Comparison of ENCODE assay signal across 8 mouse cellular contexts in genomic region chr12:40016648-40017460, GRCm38 (mm10). TPM values are rescaled to one million over a fixed set of nuclear protein-coding genes. Genes with fewer than 3 reads are reported as not detected.
A peak's percentile ranks its signal among the peaks of the same experiment; 100 is the strongest.
DNase-seq lines count a peak whose midpoint lies in the region; ATAC-seq and TF ChIP-seq lines count a peak whose summit lies in the region.

No protein-coding gene starts in this region.

- H3K9me3 ChIP-seq in liver, embryonic 11.5 days (ENCODE audit: control insufficient read depth, low read length) = no peaks in the 10 kb centered on the region
- H3K9me3 ChIP-seq in midbrain, postnatal 0 days (ENCODE audit: low read length) = no peaks in the 10 kb centered on the region
- H3K9me3 ChIP-seq in stomach, embryonic 15.5 days = no peaks in the 10 kb centered on the region

- no peaks in the 10 kb centered on the region for H3K27me3 ChIP-seq in liver, embryonic 11.5 days (replicated peaks; ENCODE audit: control insufficient read depth, insufficient read depth, low read length)
- H3K27me3 ChIP-seq in midbrain, postnatal 0 days (ENCODE audit: insufficient read depth, low read length) = no peaks in the 10 kb centered on the region
- no peaks in the 10 kb centered on the region for H3K27me3 ChIP-seq in stomach, embryonic 15.5 days (replicated peaks)

- ATAC-seq in liver, embryonic 11.5 days (replicated peaks; ENCODE audit: low FRiP score) = peak; percentile 85
- ATAC-seq in midbrain, postnatal 0 days (ENCODE audit: low FRiP score) = peak; percentile 71
- peak; percentile 93 for ATAC-seq in stomach, embryonic 15.5 days (ENCODE audit: insufficient read depth, low FRiP score, low read depth)

- no peak for TF ChIP-seq CTCF in midbrain, postnatal 0 days (IDR thresholded peaks at IDR 0.05)

- peak overlapping the region; percentile 61 for H3K4me2 ChIP-seq in liver, embryonic 11.5 days
- peak overlapping the region; percentile 42 for H3K4me2 ChIP-seq in midbrain, postnatal 0 days (ENCODE audit: low read depth, low read length, poor library complexity, severe bottlenecking)
- peak overlapping the region; percentile 53 for H3K4me2 ChIP-seq in stomach, embryonic 15.5 days

- peak overlapping the region; percentile 60 for H3K27ac ChIP-seq in liver, embryonic 11.5 days (ENCODE audit: low read depth, low read length)
- peak overlapping the region; percentile 13 for H3K27ac ChIP-seq in midbrain, postnatal 0 days (ENCODE audit: low read depth, low read length)
- H3K27ac ChIP-seq in stomach, embryonic 15.5 days = peak overlapping the region; percentile 60

- 20% methylated on average over 19 of the region's 19 CpGs for WGBS in liver, embryonic 11.5 days
- WGBS in midbrain, postnatal 0 days = 33% methylated on average over 19 of the region's 19 CpGs
- WGBS in stomach, embryonic 15.5 days = 13% methylated on average over 19 of the region's 19 CpGs

- peak; percentile 10 to 12 for DNase-seq in cerebellum, postnatal 14 days
- DNase-seq in cerebellum, adult 9-10 months = no peak
- peak; percentile 52 for DNase-seq in embryo, embryonic 10.5 days (ENCODE audit: low spot score)
- peak; percentile 49 for DNase-seq in gastrocnemius, postnatal 14 days
- DNase-seq in induced T-regulatory cell, adult 2 months (ENCODE audit: low read depth) = peak; percentile 81
- peak; percentile 63 for DNase-seq in liver, embryonic 11.5 days (ENCODE audit: low spot score)
- peak; percentile 48 for DNase-seq in midbrain, postnatal 0 days (ENCODE audit: low spot score)

- peak overlapping the region; percentile 59 for H3K9ac ChIP-seq in liver, embryonic 11.5 days (ENCODE audit: low read depth, low read length)
- no peak overlapping the region for H3K9ac ChIP-seq in midbrain, postnatal 0 days (replicated peaks; ENCODE audit: low read length, poor library complexity, severe bottlenecking)
- no peak overlapping the region for H3K9ac ChIP-seq in stomach, embryonic 15.5 days

- H3K36me3 ChIP-seq in liver, embryonic 11.5 days (ENCODE audit: control insufficient read depth, insufficient read depth, low read length) = no peaks in the 10 kb centered on the region
- H3K36me3 ChIP-seq in midbrain, postnatal 0 days (ENCODE audit: insufficient read depth, low read length) = no peaks in the 10 kb centered on the region
- H3K36me3 ChIP-seq in stomach, embryonic 15.5 days = no peaks in the 10 kb centered on the region

- peaks cover 4% of the 10 kb centered on the region for H3K4me1 ChIP-seq in liver, embryonic 11.5 days (replicated peaks; ENCODE audit: control insufficient read depth, insufficient read depth, low read length)
- no peaks in the 10 kb centered on the region for H3K4me1 ChIP-seq in midbrain, postnatal 0 days (ENCODE audit: insufficient read depth, low read length)
- 0 out of 2 replicates have a peak, but pooled peaks cover 7% of the 10 kb centered on the region for H3K4me1 ChIP-seq in stomach, embryonic 15.5 days

- H3K4me3 ChIP-seq in liver, embryonic 11.5 days (ENCODE audit: low read depth, low read length) = peak overlapping the region; percentile 36
- peak overlapping the region; percentile 14 for H3K4me3 ChIP-seq in midbrain, postnatal 0 days (ENCODE audit: low read depth, low read length)
- peak overlapping the region; percentile 32 for H3K4me3 ChIP-seq in stomach, embryonic 15.5 days (replicated peaks)

- intact Hi-C loops in gastrocnemius, postnatal 14 days (cut with DNase I; ENCODE audit: low total_unique reads) = no loop called here

RNA-seq across cellular contexts. Expression of gene Arl4a, which starts 21.0 kb away (rescaled TPM):
- total RNA-seq in gastrocnemius, postnatal 14 days (2021) = 10 to 100 TPM; 18.3 to 21.2 TPM
- polyA plus RNA-seq in liver, embryonic 11.5 days (2014; fragmentation: Nextera tagmentation; extraction: Ambion mirVana) = 44.9 and 45.3 TPM in 2 replicates
- total RNA-seq in midbrain, postnatal 0 days (2014; rRNA removed) = 67.4 and 94.0 TPM in 2 replicates
- 117 and 129 TPM in 2 replicates for polyA plus RNA-seq in midbrain, postnatal 0 days (2015; fragmentation: Nextera tagmentation; extraction: Ambion mirVana)
- polyA plus RNA-seq in stomach, embryonic 15.5 days (2015; fragmentation: Nextera tagmentation; extraction: Ambion mirVana) = 47.9 and 49.0 TPM in 2 replicates
